Mouse (Mus musculus) embryonic fibroblast, embryonic 13.5 days (primary cell): Measurements from ENCODE around the gene Upf3a. TPM values are rescaled to one million over a fixed set of nuclear protein-coding genes. Genes with fewer than 3 reads are reported as not detected.
"Not testable (repeated sequence)": the region's sequence is repeated elsewhere in the genome, so short reads cannot be mapped to it uniquely, and the experiment has no call there.

ENCODE experiments used
- H3K27ac ChIP-seq: 2 replicates; pipeline ENCODE4 v1.5.1; 2012; ENCODE audit warnings: low read length, control low read depth, inconsistent platforms; ENCODE audit not compliant: insufficient read depth
- H3K4me1 ChIP-seq: 2 replicates; pipeline ENCODE4 v1.6.1; 2011; ENCODE audit warnings: low read length; ENCODE audit not compliant: control insufficient read depth, insufficient read depth
- H3K4me3 ChIP-seq: 2 replicates; pipeline ENCODE4 v1.5.1; 2011; ENCODE audit warnings: mild to moderate bottlenecking, control low read depth, low read length; ENCODE audit not compliant: insufficient read depth
- CTCF ChIP-seq: IDR thresholded peaks from 2 replicates; pipeline ENCODE4 v1.5.1; 2011; ENCODE audit warnings: mild to moderate bottlenecking, control low read depth, low read length, moderate library complexity, borderline replicate concordance; ENCODE audit not compliant: insufficient read depth
- POLR2A ChIP-seq: IDR thresholded peaks from 2 replicates; pipeline ENCODE4 v1.6.1; 2011; ENCODE audit warnings: low read depth, mild to moderate bottlenecking, control low read depth, low read length, moderate library complexity
- polyA plus RNA-seq: library from polyadenylated mRNA; stranded (reverse); fragments of >200 nt; gene quantifications from 2 replicates; pipeline ENCODE4 v1.2.4, GENCODE M21; 2011; ENCODE audit warnings: low read depth; ENCODE audit not compliant: missing spikeins, insufficient read length

Gene Upf3a
- polyA plus RNA-seq, 1 experiment: 26.8 TPM

DNA sequence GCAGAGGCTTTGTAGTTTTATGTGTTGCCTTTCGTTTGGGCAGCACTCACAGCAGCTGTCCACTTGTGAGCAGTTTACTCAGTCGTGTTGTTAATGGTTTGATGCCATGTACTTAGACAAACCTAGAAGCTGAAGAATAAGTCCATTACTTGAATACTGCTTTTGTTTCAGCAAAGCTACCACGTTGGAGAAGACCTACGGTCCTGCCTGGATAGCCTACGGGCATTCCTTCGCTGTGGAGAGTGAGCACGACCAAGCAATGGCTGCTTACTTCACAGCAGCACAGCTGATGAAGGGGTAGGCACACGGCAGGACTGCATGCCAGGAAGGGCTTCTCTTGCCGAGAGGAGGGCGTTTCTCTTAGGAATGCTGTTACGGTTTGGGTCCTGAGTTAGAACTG, 16.2 kb upstream of the Upf3a start:
- Histone ChIP-seq H3K27ac (no peak overlapping the region), H3K4me1 (no peaks in the 10 kb centered on the region), H3K4me3 (no peak overlapping the region)
- no peak for TF ChIP-seq CTCF
- no peak for TF ChIP-seq POLR2A

DNA sequence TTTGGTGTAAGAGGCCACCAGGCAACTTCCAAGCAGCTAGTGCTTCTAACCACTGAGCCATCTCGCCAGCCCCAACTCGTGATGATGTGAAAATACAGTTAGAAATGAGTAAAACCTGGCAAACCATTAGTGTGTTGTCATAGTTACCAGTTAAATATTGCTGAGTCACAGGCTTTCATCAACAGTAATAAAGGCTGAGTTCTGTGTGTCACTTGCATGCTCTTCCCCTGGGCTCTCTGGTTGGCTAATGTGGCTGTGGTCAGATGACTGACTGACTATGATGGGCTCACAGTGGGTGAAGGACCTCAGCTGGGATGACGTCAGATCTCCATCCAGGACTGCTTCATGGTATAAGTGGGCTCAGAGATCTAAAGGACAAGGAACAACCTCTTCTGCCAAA, 4.9 kb upstream of the Upf3a start:
- Histone ChIP-seq H3K4me1 (no peaks in the 10 kb centered on the region; the same call in 1 of the 2 replicates), H3K27ac (no peak overlapping the region), H3K4me3 (no peak overlapping the region)
- TF ChIP-seq POLR2A (no peak), CTCF (no peak)

DNA sequence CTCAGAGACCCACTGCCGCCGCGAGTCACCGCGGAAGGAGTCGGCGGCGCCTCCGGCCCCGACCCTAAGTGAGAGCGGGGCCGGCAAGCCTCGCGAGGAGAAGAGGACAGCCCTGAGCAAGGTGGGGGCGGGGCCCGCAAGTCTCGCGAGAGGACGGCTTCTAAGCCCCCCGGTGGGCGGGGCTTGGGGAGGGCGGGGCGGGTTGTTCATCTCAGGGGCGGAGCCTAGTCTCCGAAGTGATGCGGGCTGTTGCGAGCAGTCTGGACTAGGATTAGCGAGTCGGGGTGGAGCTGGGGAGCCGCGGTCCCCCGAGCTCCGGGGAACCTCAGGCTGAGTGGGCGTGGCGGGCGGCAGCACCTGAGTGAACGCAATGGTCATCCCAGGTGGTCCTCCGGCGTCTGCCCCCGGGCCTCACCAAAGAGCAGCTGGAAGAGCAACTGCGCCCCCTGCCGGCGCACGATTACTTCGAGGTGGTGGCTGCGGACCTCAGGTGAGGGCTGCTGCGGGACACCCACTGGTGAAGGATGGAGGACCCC, 417 bp downstream of the Upf3a start:
- H3K4me1 ChIP-seq: peaks cover 3% of the 10 kb centered on the region
- TF ChIP-seq POLR2A (peak; percentile 58), CTCF (peak; percentile 67)
- H3K27ac ChIP-seq: peak overlapping the region; percentile 98
- peak overlapping the region; percentile 82 for H3K4me3 ChIP-seq

DNA sequence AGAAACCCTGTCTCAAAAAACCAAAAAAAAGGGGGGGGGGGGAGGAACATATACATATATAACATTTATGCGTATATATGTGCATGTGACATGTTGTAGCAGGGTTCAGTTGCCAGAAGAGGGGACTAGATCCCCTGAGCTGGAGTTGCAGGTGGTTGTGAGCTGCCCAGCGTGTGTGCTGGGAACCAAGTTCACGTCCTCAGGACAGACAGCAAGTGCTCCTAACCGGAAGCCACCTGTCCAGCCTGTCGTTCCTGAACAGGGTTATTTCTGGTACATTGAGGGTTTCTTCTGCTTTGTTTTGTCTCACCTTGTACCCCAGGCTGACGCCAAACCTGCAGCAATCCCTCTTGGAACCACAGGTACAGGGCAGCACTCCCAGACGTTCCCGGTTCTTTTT, 4.2 kb downstream of the Upf3a start:
- Histone ChIP-seq H3K27ac (no peak overlapping the region), H3K4me1 (peaks cover 3% of the 10 kb centered on the region), H3K4me3 (no peak overlapping the region)
- no peak for TF ChIP-seq CTCF
- no peak for TF ChIP-seq POLR2A

DNA sequence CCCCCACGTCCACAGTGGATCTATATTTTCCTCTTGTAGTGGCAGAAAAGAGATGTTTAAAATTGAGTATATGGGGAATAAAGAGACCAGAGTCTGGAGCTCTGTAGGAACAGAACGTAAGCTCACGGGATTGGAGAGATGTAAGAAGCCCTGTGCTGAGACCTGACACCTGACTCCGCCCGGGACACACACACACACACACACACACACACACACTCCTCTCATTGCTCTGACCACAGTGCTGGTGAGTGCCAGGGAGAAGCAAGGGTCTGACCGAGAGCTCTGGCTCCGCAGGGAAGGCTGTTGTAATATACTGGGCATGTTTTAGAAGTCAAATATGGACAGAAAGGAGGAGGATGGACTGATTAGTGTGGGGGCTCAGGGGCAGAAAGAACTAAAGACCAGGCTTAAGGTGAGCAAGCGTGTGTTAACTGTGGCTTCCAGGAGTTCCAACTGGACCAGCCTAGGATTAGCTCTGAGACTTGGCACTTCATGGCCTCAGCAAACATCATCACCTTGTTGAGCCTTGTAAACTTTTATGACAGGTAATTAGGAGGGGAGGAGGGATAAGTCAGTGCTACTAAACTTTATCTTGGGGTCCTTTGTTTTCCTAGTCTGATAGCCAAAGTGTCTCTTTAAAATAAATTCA, 7.8 kb downstream of the Upf3a start:
- H3K27ac ChIP-seq: no peak overlapping the region
- H3K4me3 ChIP-seq: no peak overlapping the region
- H3K4me1 ChIP-seq: no peaks in the 10 kb centered on the region
- TF ChIP-seq POLR2A: no peak
- TF ChIP-seq CTCF: no peak

DNA sequence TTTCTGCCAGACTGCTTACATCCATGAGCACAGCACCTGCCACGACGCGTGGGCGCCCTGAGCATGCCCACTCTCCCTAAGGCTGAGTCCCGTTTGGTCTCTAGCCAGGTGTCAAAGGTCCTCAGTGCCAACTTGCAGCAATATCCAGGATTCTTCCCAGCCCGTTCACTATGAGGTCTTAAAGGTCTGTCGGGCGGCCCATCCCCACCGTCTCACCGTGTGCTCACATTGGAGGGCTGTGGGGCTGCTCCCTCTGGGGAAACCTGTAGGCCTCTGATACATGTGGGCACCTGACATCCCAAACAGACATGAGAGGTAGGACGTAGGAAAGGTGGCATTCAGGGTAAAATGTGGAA, 8.3 kb downstream of the Upf3a start:
- Histone ChIP-seq H3K4me1 (no peaks in the 10 kb centered on the region), H3K4me3 (no peak overlapping the region), H3K27ac (no peak overlapping the region)
- TF ChIP-seq POLR2A: no peak
- no peak for TF ChIP-seq CTCF

DNA sequence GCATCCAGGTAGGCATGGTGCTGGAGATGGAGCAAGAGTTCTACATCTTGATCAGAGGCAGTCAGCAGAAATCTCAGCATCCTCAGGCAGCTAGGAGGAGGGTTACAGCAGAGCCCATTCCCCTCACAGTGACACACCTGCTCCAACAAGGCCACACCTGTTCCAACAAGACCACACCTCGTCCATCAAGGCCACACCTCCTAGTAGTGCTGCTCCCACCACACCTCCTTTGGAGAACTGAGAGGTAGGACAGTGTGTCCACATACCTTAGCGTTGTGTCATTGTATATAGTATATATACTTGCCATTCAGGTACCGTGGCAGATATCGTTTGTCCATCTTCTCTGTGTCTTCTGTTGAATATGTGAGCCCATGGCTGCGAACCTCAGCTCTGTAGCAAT, 12.3 kb downstream of the Upf3a start:
- no peaks in the 10 kb centered on the region for H3K4me1 ChIP-seq
- no peak overlapping the region for H3K4me3 ChIP-seq
- H3K27ac ChIP-seq: no peak overlapping the region
- TF ChIP-seq CTCF (no peak), POLR2A (no peak)

DNA sequence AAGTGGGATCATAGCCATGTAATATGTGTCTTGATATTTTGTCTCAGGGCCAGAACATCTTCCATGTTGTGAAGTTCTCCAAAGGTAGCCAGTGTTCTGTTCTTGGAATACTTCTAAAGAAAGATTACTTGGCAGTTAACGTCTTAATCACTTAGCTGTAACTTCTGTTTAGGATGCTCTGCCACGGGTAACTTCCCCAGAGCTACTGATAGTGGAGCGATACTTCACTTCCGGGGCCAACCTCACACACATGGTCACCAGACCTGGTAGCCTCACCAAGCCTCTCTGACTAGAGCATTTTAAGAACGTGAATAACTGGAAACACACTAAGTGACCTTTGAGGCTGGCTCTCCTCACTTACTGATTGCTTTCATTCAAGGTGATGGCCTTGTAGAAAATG, 14.2 kb downstream of the Upf3a start:
- H3K27ac ChIP-seq: no peak overlapping the region
- H3K4me1 ChIP-seq: no peaks in the 10 kb centered on the region
- TF ChIP-seq CTCF: no peak
- no peak for TF ChIP-seq POLR2A
- no peak overlapping the region for H3K4me3 ChIP-seq

DNA sequence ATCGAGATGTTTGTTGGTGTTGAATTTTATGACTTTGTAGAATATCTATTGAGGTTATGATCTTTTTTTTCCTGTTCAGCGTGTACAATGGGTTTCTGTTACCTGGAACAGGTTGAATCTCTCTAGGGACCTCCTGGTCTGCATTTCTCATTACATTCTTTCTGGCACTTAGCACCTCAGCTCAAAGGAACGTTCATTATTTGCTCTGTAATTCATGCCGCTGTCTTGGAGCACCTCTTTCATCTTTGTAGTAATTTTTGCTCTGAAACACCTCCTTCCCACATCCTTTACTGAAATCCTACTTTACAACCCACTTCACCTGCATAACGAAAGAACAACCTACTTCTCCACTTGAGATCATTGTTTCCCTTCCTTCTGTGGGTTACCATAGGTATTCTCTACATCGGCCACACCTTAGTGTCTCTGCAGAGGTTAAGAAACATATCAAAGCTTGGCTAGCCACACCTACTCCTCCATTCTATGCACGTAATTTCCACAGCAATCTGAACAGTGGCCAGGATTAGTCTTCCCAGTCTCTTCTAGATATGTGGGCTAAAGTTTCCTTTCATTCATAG, 43.3 kb downstream of the Upf3a start:
- no peak for TF ChIP-seq POLR2A
- TF ChIP-seq CTCF: no peak
- no peak overlapping the region for H3K4me3 ChIP-seq

DNA sequence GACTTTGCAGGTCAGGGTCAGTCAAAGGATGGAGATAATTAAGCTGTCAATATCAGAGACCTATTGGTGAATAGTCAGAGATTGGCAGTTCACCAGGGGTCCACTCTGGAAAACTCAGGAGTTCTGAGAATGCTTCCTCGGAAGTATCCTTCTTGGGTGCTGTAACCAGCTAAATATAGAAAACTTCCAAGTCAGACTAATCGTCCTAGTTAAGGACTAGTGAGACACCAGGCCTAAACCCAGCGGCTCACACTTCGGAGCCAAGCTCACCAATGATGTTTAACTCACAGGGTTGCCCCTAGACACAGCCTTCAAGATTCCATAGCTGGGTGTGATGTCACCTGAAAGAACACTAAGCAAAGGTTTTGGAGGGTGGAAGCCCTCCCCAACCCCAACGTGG, 52.9 kb downstream of the Upf3a start, which contains the start of gene AF366264:
TSS of gene AF366264 (minus strand) at position 101 of the 400 bp plus-strand sequence.
- not testable (repeated sequence) for H3K27ac ChIP-seq, H3K4me3 ChIP-seq, H3K4me1 ChIP-seq

More for the DNA sequence above, 43.3 kb downstream of the Upf3a start:
- Histone ChIP-seq H3K27ac (no peak overlapping the region), H3K4me1 (no peaks in the 10 kb centered on the region)

DNA sequence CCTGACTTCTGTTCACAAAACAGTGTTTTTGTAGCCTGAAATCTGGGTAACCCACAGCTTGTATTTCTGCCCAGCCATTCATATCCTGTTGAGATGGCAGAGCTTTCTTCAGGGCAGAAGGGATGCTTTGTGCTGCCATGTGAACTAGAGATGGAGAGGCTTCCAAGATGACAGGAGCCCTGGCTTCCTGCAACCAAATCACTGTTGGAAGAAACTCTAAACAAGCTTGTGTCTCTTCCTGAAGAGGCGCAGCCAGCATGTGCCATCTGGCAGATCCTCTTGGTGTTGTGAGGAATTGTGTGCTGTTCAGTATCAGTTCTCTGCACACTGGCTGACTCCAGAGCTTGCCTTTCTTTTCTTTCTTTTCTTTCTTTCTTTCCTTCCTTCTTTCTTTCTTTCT, 57.9 kb downstream of the Upf3a start:
- H3K4me3 ChIP-seq, H3K27ac ChIP-seq, H3K4me1 ChIP-seq: not testable (repeated sequence)

Other genes with a start within 250 kb of the Upf3a start
- gene 1700029H14Rik, start 223.2 kb upstream of the Upf3a start, polyA plus RNA-seq: not detected in 2 replicates
- 57.2 and 62.6 TPM in 2 replicates for gene Rasa3, start 108.0 kb upstream of the Upf3a start, polyA plus RNA-seq
- gene Cfap97d2, start 79.7 kb upstream of the Upf3a start, polyA plus RNA-seq: not detected in 2 replicates
- gene Cdc16, start 27.9 kb upstream of the Upf3a start, polyA plus RNA-seq: 123 and 140 TPM in 2 replicates
- not detected in 2 replicates for gene AF366264, start 52.8 kb downstream of the Upf3a start, polyA plus RNA-seq
- 22.3 and 23.3 TPM in 2 replicates for gene Champ1, start 84.0 kb downstream of the Upf3a start, polyA plus RNA-seq
- 12.3 and 14.3 TPM in 2 replicates for gene Coprs, start 104.7 kb downstream of the Upf3a start, polyA plus RNA-seq